Mouse (Mus musculus) lung, postnatal 0 days (tissue): ENCODE results near the gene Gdpd5. TPM values are rescaled to one million over a fixed set of nuclear protein-coding genes. Genes with fewer than 3 reads are reported as not detected.

ENCODE experiments used
- ATAC-seq: fragments of 200-750 bp; cut with Nextera tagmentation; 2 replicates; pipeline ENCODE4 v1.8.0; 2017; ENCODE audit warnings: moderate library complexity
- DNase-seq: peaks from one replicate; pipeline ENCODE4 v3.0.0-alpha.2; 2016; ENCODE audit warnings: low spot score
- H3K27ac ChIP-seq: fragments of 300-500 bp; sonication (generic); 2 replicates; pipeline ENCODE4 v1.5.1; 2014; ENCODE audit warnings: antibody characterized with exemption, mild to moderate bottlenecking, low read length, mixed read lengths
- H3K27me3 ChIP-seq: fragments of 300-500 bp; sonication (generic); replicated peaks from 2 replicates; pipeline ENCODE4 v1.6.1; 2014; ENCODE audit warnings: low read length, mixed read lengths; ENCODE audit not compliant: insufficient read depth
- H3K36me3 ChIP-seq: fragments of 300-500 bp; sonication (generic); 2 replicates; pipeline ENCODE4 v1.6.1; 2014; ENCODE audit warnings: low read length, mixed read lengths; ENCODE audit not compliant: insufficient read depth
- H3K4me1 ChIP-seq: fragments of 300-500 bp; sonication (generic); 2 replicates; pipeline ENCODE4 v1.6.1; 2014; ENCODE audit warnings: antibody characterized with exemption, low read depth, low read length, mixed read lengths; ENCODE audit not compliant: insufficient read depth
- H3K4me2 ChIP-seq: fragments of 300-500 bp; sonication (generic); replicated peaks from 2 replicates; pipeline ENCODE4 v1.6.1; 2014; ENCODE audit warnings: low read depth, mild to moderate bottlenecking, low read length, moderate library complexity, mixed read lengths
- H3K4me3 ChIP-seq: fragments of 300-500 bp; sonication (generic); 2 replicates; pipeline ENCODE4 v1.5.1; 2014; ENCODE audit warnings: low read depth, low read length
- H3K9ac ChIP-seq: fragments of 300-500 bp; sonication (generic); replicated peaks from 2 replicates; pipeline ENCODE4 v1.6.1; 2014; ENCODE audit warnings: low read depth, mild to moderate bottlenecking
- H3K9me3 ChIP-seq: fragments of 300-500 bp; sonication (generic); 2 replicates; pipeline ENCODE4 v1.6.1; 2016; ENCODE audit warnings: low read length, mixed read lengths
- CTCF ChIP-seq: IDR thresholded peaks from 2 replicates; pipeline ENCODE4 v1.5.1; 2016; ENCODE audit warnings: antibody characterized with exemption, mild to moderate bottlenecking
- EP300 ChIP-seq: IDR thresholded peaks from 2 replicates; pipeline ENCODE4 v1.6.1; 2016; ENCODE audit warnings: antibody characterized with exemption, mild to moderate bottlenecking, control low read depth
- WGBS: fragments of 180-500 bp; shearing (Covaris S2); extraction: QIAGEN DNeasy Blood & Tissue Kit; methylation state at CpG from one replicate; pipeline ENCODE4 v1.1.7; 2014; 5-methylcytosine and 5-hydroxymethylcytosine counted together
- polyA plus RNA-seq: library from polyadenylated mRNA; unstranded; fragments of >200 nt; fragmentation: Nextera tagmentation; extraction: Ambion mirVana; gene quantifications from 2 replicates; pipeline ENCODE4 v1.2.1, GENCODE M21; 2015

Gene Gdpd5
- polyA plus RNA-seq, 1 experiment from 2014 or later: 18.7 TPM

GRCm38 (mm10) chr7:99349782-99350720 is 31.2 kb upstream of the Gdpd5 start:
- Histone ChIP-seq H3K4me1 (peaks cover 17% of the 10 kb centered on the region), H3K4me2 (peak overlapping the region; percentile 73), H3K36me3 (peaks cover 35% of the 10 kb centered on the region), H3K9ac (no peak overlapping the region), H3K4me3 (peak overlapping the region; percentile 68; the same call in 1 of the 2 replicates), H3K9me3 (no peaks in the 10 kb centered on the region), H3K27ac (no peak overlapping the region), H3K27me3 (no peaks in the 10 kb centered on the region)
- TF ChIP-seq CTCF (no peak), EP300 (no peak)
- 45% methylated on average over 9 of the region's 9 CpGs for WGBS
- DNase-seq (no peak), ATAC-seq (no peak)

GRCm38 (mm10) chr7:99351104-99351801 is 30.0 kb upstream of the Gdpd5 start:
- Histone ChIP-seq H3K4me3 (peak overlapping the region; percentile 68), H3K4me1 (peaks cover 27% of the 10 kb centered on the region), H3K9me3 (no peaks in the 10 kb centered on the region), H3K4me2 (peak overlapping the region; percentile 73), H3K9ac (peak overlapping the region; percentile 75), H3K27ac (peak overlapping the region; percentile 93), H3K27me3 (no peaks in the 10 kb centered on the region), H3K36me3 (peaks cover 26% of the 10 kb centered on the region; the same call in 1 of the 2 replicates)
- TF ChIP-seq EP300: no peak
- no peak for TF ChIP-seq CTCF
- peak; percentile 63 for DNase-seq
- 8% methylated on average over 12 of the region's 12 CpGs for WGBS
- ATAC-seq: no peak

- peak overlapping the region; percentile 73 for H3K4me2 ChIP-seq
- peak overlapping the region; percentile 68 for H3K4me3 ChIP-seq
- no peak for TF ChIP-seq CTCF
- no peak; the same call in 1 of the 2 replicates for TF ChIP-seq EP300
- H3K9me3 ChIP-seq: no peaks in the 10 kb centered on the region
- H3K9ac ChIP-seq: peak overlapping the region; percentile 75
- ATAC-seq (no peak), DNase-seq (peak; percentile 71)
- peaks cover 19% of the 10 kb centered on the region; the same call in 1 of the 2 replicates for H3K36me3 ChIP-seq
- H3K27ac ChIP-seq: peak overlapping the region; percentile 93
- WGBS: 2% methylated on average over 18 of the region's 18 CpGs
- H3K4me1 ChIP-seq: peaks cover 34% of the 10 kb centered on the region
- H3K27me3 ChIP-seq: no peaks in the 10 kb centered on the region
These were observed 29.3 kb upstream of the Gdpd5 start for GRCm38 (mm10) chr7:99351802-99352517.

- Histone ChIP-seq H3K27me3 (no peaks in the 10 kb centered on the region), H3K36me3 (peaks cover 11% of the 10 kb centered on the region; the same call in 1 of the 2 replicates), H3K4me3 (peak within 1 kb of the TSS; percentile 68), H3K4me1 (peaks cover 41% of the 10 kb centered on the region), H3K9ac (peak within 1 kb of the TSS; percentile 75), H3K27ac (peak within 1 kb of the TSS; percentile 93), H3K4me2 (peak within 1 kb of the TSS; percentile 73), H3K9me3 (no peaks in the 10 kb centered on the region)
- DNase-seq (peak; percentile 98), ATAC-seq (peak; percentile 86)
- TF ChIP-seq CTCF: no peak; the same call in 1 of the 2 replicates
- no peak for TF ChIP-seq EP300
- 1% methylated on average over 34 of the region's 35 CpGs for WGBS
These were observed 28.5 kb upstream of the Gdpd5 start, which contains the start of gene Serpinh1 for GRCm38 (mm10) chr7:99352526-99353400. TSS of gene Serpinh1 (minus strand) at chr7:99353239.

- TF ChIP-seq EP300 (peak; percentile 44), CTCF (no peak)
- Histone ChIP-seq H3K27me3 (no peaks in the 10 kb centered on the region), H3K4me3 (no peak overlapping the region), H3K27ac (peak overlapping the region; percentile 92), H3K9me3 (no peaks in the 10 kb centered on the region), H3K4me2 (peak overlapping the region; percentile 44), H3K36me3 (no peaks in the 10 kb centered on the region), H3K4me1 (peaks cover 29% of the 10 kb centered on the region; the same call in 1 of the 2 replicates), H3K9ac (no peak overlapping the region)
- 13% methylated on average over 7 of the region's 7 CpGs for WGBS
- DNase-seq (peak; percentile 97), ATAC-seq (peak; percentile 20)
These were observed 25.5 kb upstream of the Gdpd5 start for GRCm38 (mm10) chr7:99355731-99356131.
